Mouse (Mus musculus): Measurements from ENCODE around the gene Vmn1r53.

- no peak for TF ChIP-seq POLR2A (IDR thresholded peaks at IDR 0.05; ENCODE audit: low read depth, low read length)
- TF ChIP-seq CTCF (conservative IDR thresholded peaks at IDR 0.05; ENCODE audit: insufficient read depth, insufficient read length, low read depth, low read length): no peak
These were observed 49.7 kb downstream of the Vmn1r53 start, which contains the start of gene Vmn1r52 for GRCm38 (mm10) chr6:90174508-90174907.

Data from kidney, adult 2 months (tissue).